Mouse (Mus musculus): ENCODE measurements around the gene Pcsk6. TPM values are rescaled to one million over a fixed set of nuclear protein-coding genes. Genes with fewer than 3 reads are reported as not detected.

The Pcsk6 gene
- polyA plus RNA-seq, 1 experiment from 2014 or later = 1.0 TPM

DNA sequence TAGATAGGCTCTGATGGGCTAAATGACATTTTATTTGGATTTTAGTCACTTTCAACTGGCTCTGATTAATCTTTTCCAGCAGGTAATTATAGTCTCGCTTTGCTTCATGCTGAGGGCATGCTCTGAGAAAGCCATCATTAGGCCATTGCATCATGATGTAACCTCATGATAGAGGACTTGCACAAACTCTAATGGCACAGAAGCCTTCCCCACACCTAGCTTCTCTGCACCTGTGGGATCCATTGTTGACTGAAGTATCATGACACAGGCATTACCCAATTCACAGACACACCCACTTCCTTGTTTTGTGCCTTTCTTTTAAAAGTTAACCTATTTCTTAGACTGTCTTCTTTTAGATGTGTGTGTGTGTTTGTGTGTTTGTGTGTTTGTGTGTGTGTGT lies 95.7 kb downstream of the Pcsk6 start:
- no peaks in the 10 kb centered on the region for H3K27me3 ChIP-seq (replicated peaks; ENCODE audit: low read depth, poor library complexity, severe bottlenecking)
- no peak overlapping the region for H3K4me3 ChIP-seq
- H3K36me3 ChIP-seq (replicated peaks) = no peaks in the 10 kb centered on the region
- no peak for DNase-seq (ENCODE audit: low spot score)
- H3K27ac ChIP-seq (replicated peaks) = no peak overlapping the region
- no peaks in the 10 kb centered on the region for H3K9me3 ChIP-seq
- H3K4me1 ChIP-seq = peaks cover 17% of the 10 kb centered on the region
- WGBS = 88% methylated on average over 1 of the region's 1 CpGs

DNA sequence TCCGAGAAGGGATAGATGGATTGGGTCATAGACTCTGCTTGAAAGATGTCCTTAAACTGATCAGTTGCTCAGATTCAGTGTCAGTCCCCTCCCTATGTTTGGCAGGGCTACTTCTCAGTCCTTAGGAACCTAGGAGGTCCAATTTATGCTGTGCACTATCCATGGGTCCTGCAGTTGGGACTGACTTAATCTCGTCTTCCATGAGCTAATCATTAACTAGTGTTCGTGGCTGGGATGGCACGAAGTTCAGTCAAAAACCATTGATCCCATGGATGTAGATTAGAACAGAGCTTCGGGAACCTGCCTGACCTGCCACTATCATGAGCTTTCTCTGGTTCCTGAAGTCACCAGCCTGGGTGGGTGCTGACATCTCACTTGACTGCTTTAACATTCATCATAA lies 96.6 kb downstream of the Pcsk6 start:
- H3K36me3 ChIP-seq (replicated peaks) = no peaks in the 10 kb centered on the region
- H3K27me3 ChIP-seq (replicated peaks; ENCODE audit: low read depth, poor library complexity, severe bottlenecking) = no peaks in the 10 kb centered on the region
- WGBS = 89% methylated on average over 5 of the region's 5 CpGs
- peaks cover 20% of the 10 kb centered on the region for H3K4me1 ChIP-seq
- no peak overlapping the region for H3K4me3 ChIP-seq
- DNase-seq (ENCODE audit: low spot score) = no peak
- H3K27ac ChIP-seq (replicated peaks) = no peak overlapping the region
- no peaks in the 10 kb centered on the region for H3K9me3 ChIP-seq

DNA sequence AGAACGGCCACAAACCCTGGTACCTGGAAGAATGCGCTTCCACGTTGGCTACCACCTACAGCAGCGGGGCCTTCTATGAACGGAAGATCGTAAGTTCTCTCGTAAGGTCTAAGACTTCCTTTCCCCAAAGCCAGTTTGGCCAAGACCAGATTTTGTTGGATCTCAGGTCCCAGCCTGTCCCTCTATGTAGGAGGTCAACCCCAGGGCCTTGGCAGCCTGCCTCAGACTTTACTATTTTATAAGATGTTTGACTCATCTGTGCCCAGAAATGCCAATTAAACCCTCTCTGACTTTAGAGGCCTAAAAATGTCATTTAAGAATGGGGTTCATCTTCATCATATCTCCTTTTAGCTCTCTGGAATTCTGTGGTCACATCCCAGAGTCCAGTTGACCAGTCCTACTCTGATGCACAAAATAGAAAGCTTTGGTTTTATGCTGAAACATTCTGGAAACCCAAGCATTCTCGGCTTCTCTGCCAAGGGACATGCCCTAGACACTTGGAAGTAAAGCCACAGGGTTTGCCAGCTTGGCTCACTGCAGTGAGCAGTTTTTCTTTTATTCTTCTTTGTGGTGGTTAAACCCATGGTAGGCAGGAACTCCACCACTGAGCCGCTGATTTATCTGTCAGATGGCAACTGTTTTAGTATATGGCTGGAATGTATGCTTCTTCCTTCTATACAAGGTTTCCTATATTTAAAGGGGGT lies 97.8 kb downstream of the Pcsk6 start:
- 96% methylated on average over 9 of the region's 9 CpGs for WGBS
- no peaks in the 10 kb centered on the region for H3K9me3 ChIP-seq
- H3K27ac ChIP-seq (replicated peaks) = no peak overlapping the region
- H3K36me3 ChIP-seq (replicated peaks) = 0 out of 2 replicates have a peak, but pooled peaks cover 5% of the 10 kb centered on the region
- DNase-seq (ENCODE audit: low spot score) = no peak
- H3K27me3 ChIP-seq (replicated peaks; ENCODE audit: low read depth, poor library complexity, severe bottlenecking) = no peaks in the 10 kb centered on the region
- peaks cover 20% of the 10 kb centered on the region for H3K4me1 ChIP-seq
- H3K4me3 ChIP-seq = no peak overlapping the region

DNA sequence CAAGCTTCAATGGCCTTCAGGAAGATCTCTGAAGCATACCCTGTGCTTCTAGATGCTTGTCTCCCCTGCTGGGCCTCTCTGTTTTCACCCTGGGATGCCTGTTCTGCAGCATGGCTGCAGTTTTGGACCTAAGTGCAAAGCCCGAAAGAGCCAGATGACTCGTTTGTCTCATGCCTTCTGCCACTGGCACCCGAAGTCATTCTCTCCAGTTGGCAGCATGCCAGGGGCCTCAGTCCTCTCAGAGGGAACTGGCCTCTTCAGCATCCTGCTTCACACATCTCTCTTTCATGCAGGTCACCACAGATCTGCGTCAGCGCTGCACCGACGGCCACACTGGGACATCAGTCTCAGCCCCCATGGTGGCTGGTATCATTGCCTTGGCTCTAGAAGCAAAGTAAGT lies 101.1 kb downstream of the Pcsk6 start:
- 93% methylated on average over 7 of the region's 7 CpGs for WGBS
- no peak overlapping the region for H3K4me3 ChIP-seq
- H3K27ac ChIP-seq (replicated peaks) = no peak overlapping the region
- H3K27me3 ChIP-seq (replicated peaks; ENCODE audit: low read depth, poor library complexity, severe bottlenecking) = no peaks in the 10 kb centered on the region
- 0 out of 2 replicates have a peak, but pooled peaks cover 5% of the 10 kb centered on the region for H3K36me3 ChIP-seq (replicated peaks)
- H3K9me3 ChIP-seq = no peaks in the 10 kb centered on the region
- 0 out of 2 replicates have a peak, but pooled peaks cover 3% of the 10 kb centered on the region for H3K4me1 ChIP-seq
- DNase-seq (ENCODE audit: low spot score) = no peak

DNA sequence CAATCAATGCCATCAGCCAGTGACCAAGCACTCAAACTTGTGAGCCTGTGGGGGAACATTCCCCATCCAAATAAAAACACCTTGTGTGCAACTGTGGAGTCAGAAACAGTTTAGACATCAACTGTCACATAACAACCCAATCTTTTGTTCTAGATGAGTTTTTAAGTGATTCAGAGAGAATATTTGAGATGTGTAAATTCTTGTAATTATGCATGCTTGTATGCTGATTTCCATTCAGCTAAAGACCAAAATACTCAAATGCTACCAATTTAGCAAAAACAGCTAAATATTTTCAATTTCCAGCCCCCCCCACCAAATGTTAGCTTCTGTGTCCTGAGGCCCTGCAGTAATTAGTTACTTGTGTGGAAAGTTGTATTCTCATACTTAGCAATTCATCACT lies 102.9 kb downstream of the Pcsk6 start:
- Histone ChIP-seq H3K36me3 (replicated peaks) (0 out of 2 replicates have a peak, but pooled peaks cover 5% of the 10 kb centered on the region), H3K9me3 (no peaks in the 10 kb centered on the region), H3K4me1 (0 out of 2 replicates have a peak, but pooled peaks cover 3% of the 10 kb centered on the region), H3K27ac (replicated peaks) (no peak overlapping the region), H3K4me3 (no peak overlapping the region), H3K27me3 (replicated peaks; ENCODE audit: low read depth, poor library complexity, severe bottlenecking) (no peaks in the 10 kb centered on the region)
- no peak for DNase-seq (ENCODE audit: low spot score)

DNA sequence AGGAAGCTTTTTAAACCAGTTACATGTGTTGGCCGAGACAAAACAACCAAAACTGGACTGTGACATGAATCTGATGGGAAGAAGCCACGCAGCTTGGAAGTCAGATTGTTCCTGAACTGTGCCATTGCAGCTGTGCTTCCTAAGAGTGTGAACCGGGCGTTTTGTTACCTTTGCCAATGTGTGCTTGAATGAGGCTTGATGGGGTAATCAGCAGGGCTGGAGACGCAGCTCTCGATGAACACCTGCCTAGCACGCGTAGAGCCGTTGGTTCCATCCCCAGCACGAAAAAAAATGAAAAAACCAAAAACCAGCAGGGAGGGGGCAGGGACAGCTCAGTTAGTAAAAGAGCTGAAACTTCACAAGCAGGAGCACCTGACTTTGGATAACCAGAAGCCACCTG lies 109.8 kb downstream of the Pcsk6 start:
- no peak overlapping the region for H3K4me3 ChIP-seq
- H3K27me3 ChIP-seq (replicated peaks; ENCODE audit: low read depth, poor library complexity, severe bottlenecking) = no peaks in the 10 kb centered on the region
- 88% methylated on average over 10 of the region's 10 CpGs for WGBS
- no peak overlapping the region for H3K27ac ChIP-seq (replicated peaks)
- H3K36me3 ChIP-seq (replicated peaks) = no peaks in the 10 kb centered on the region
- H3K4me1 ChIP-seq = peaks cover 14% of the 10 kb centered on the region
- no peaks in the 10 kb centered on the region for H3K9me3 ChIP-seq
- no peak for DNase-seq (ENCODE audit: low spot score)

DNA sequence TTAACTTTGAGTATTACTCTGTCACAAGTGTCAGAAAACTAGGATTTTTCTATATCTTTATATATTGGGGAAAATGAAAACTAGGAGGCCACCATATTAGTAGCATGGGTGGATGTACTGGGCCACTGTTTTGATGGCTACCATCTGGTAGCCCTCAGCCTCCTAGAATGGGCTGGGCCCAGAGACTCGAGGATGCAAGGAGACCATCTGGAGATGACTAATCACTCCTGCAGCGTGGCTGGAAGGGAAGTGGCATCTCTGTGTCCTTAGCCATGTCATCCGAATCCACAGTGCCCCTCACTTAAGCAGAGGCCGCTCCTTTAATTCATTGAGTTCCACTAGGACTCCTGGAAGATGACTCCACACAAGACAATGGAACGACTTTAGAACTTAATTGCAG lies 115.8 kb downstream of the Pcsk6 start:
- Histone ChIP-seq H3K36me3 (replicated peaks) (no peaks in the 10 kb centered on the region), H3K27me3 (replicated peaks; ENCODE audit: low read depth, poor library complexity, severe bottlenecking) (no peaks in the 10 kb centered on the region), H3K4me3 (no peak overlapping the region), H3K4me1 (peaks cover 32% of the 10 kb centered on the region), H3K27ac (replicated peaks) (no peak overlapping the region), H3K9me3 (no peaks in the 10 kb centered on the region)
- DNase-seq (ENCODE audit: low spot score) = no peak
- 70% methylated on average over 5 of the region's 5 CpGs for WGBS

DNA sequence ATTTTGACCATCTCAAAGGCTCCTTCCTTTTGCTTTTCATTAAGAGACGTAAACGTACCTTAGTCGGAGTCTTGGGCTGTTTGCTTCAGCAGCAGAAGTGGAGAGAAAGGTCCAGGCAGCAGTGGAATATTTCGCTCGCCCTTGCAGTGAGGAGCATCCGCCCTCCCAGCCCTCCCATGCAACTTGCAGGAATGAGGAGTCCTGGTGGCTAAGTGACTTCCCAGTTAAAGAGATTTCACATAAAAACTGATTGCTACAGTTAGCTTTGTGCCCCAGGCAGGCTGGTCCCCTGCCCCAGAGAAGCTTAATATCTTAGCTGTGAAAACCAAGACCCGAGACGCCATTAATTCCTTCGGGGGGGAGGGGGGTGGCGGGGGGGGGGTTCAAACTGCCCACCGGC lies 116.4 kb downstream of the Pcsk6 start:
- peaks cover 29% of the 10 kb centered on the region for H3K4me1 ChIP-seq
- H3K4me3 ChIP-seq = no peak overlapping the region
- H3K27ac ChIP-seq (replicated peaks) = no peak overlapping the region
- WGBS = 79% methylated on average over 11 of the region's 11 CpGs
- no peaks in the 10 kb centered on the region for H3K9me3 ChIP-seq
- H3K27me3 ChIP-seq (replicated peaks; ENCODE audit: low read depth, poor library complexity, severe bottlenecking) = no peaks in the 10 kb centered on the region
- H3K36me3 ChIP-seq (replicated peaks) = no peaks in the 10 kb centered on the region
- no peak for DNase-seq (ENCODE audit: low spot score)

DNA sequence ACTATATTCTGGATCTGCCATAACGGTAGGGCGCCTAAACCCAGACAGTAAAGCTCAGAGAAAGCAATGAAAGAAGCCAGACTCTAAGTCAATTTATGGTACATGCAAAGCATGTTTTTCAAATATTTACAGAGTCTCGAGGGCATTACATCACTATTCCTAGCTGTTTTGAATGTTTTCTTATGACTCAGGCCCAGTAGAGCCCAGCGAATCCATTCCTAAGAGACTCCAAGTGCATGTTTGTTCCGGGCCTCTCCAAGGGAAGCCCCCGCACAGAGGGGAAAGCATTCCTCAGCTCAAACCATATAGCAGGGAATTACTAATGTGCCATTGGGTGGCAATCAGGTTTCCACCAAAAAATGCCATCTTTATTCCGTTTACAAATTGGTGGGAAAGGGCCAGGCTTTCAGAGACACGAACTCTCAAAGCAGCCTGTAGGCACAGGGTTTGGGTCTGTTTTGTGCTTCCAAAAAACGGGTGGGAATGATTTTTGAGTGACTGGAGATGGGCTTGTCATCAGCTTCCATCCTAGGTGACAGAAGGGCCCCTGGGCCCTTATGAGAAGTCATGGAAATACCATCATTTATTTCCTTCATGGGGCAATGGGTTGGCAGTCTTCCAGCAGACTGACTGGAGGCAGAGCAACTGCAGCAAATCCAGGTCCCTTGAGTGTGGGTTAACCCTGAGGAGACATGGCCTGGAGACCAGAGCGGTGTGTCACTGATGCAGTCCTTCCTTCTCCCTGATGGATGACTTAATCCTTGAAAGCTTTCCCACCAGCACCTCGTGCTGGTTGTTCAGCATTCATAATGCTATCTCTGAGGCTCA lies 117.7 kb downstream of the Pcsk6 start:
- no peak overlapping the region for H3K27ac ChIP-seq (replicated peaks)
- H3K4me3 ChIP-seq = no peak overlapping the region
- 82% methylated on average over 11 of the region's 11 CpGs for WGBS
- H3K9me3 ChIP-seq = no peaks in the 10 kb centered on the region
- H3K4me1 ChIP-seq = peaks cover 29% of the 10 kb centered on the region
- H3K36me3 ChIP-seq (replicated peaks) = no peaks in the 10 kb centered on the region
- no peak for DNase-seq (ENCODE audit: low spot score)
- H3K27me3 ChIP-seq (replicated peaks; ENCODE audit: low read depth, poor library complexity, severe bottlenecking) = no peaks in the 10 kb centered on the region

DNA sequence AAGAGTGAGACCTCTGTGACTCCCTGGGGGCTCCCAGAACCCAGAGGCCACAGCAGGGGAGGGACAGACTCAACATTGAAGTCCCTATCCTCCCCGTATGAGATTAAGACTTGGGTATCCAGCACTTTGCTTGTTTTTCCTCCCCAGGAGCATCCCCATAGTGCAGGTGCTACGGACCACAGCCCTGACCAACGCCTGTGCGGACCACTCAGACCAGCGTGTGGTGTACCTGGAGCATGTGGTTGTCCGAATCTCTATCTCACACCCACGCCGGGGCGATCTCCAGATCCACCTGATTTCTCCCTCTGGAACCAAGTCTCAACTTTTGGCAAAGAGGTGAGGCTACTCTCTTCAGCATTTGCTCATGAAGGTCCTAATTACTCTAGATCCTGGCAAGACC lies 118.5 kb downstream of the Pcsk6 start:
- peaks cover 29% of the 10 kb centered on the region for H3K4me1 ChIP-seq
- H3K9me3 ChIP-seq = no peaks in the 10 kb centered on the region
- 91% methylated on average over 9 of the region's 9 CpGs for WGBS
- no peaks in the 10 kb centered on the region for H3K27me3 ChIP-seq (replicated peaks; ENCODE audit: low read depth, poor library complexity, severe bottlenecking)
- H3K27ac ChIP-seq (replicated peaks) = no peak overlapping the region; the same call in 1 of the 2 replicates
- no peak overlapping the region for H3K4me3 ChIP-seq
- DNase-seq (ENCODE audit: low spot score) = no peak
- H3K36me3 ChIP-seq (replicated peaks) = no peaks in the 10 kb centered on the region

DNA sequence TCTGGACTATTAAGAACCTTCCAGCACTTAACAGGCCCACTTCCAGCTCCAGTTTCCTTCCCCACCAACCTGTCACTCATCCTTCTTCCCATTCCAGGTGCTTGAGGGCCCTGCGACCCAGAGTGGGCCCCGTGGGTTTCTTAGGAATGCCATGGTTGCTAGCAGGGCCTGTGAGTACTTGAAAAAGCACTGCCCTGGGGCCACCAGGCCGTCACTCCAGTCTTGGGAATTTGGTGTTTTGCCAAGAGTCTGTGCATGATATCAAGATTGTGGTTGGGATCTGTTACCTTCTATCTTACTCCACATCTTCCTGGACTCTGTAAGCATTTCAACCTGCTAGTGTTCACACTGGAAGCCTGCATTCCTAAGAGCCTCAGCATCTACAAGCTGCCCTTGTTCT lies 120.5 kb downstream of the Pcsk6 start:
- Histone ChIP-seq H3K9me3 (no peaks in the 10 kb centered on the region), H3K4me1 (peaks cover 29% of the 10 kb centered on the region), H3K4me3 (no peak overlapping the region), H3K27ac (replicated peaks) (no peak overlapping the region), H3K36me3 (replicated peaks) (no peaks in the 10 kb centered on the region), H3K27me3 (replicated peaks; ENCODE audit: low read depth, poor library complexity, severe bottlenecking) (no peaks in the 10 kb centered on the region)
- whole genome bisulfite sequencing = 62% methylated on average over 3 of the region's 3 CpGs
- DNase-seq (ENCODE audit: low spot score) = peak; percentile 21

DNA sequence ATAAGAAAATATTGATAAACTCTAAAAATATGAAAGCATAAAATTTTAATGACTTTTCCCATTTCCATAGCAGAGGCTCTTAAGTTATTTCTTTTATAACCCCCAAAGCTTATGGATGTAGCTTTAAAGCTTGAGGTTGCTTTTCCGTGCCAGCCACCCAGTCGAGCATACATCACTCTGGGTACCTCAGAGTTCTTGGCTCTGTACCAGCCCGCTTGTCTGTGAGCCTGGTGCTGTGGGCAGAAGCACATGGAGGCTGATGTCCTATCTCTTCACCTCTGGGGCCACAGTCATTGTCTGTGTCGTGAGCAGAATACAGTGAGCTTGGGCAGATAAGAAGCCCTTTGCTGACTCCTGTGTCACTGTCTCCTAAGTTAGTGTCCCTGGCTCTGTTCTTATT lies 126.7 kb downstream of the Pcsk6 start:
- no peaks in the 10 kb centered on the region for H3K9me3 ChIP-seq
- no peak for DNase-seq (ENCODE audit: low spot score)
- H3K36me3 ChIP-seq (replicated peaks) = no peaks in the 10 kb centered on the region
- 96% methylated on average over 4 of the region's 4 CpGs for WGBS
- no peak overlapping the region for H3K4me3 ChIP-seq
- no peak overlapping the region for H3K27ac ChIP-seq (replicated peaks)
- H3K27me3 ChIP-seq (replicated peaks; ENCODE audit: low read depth, poor library complexity, severe bottlenecking) = no peaks in the 10 kb centered on the region
- H3K4me1 ChIP-seq = peaks cover 20% of the 10 kb centered on the region

DNA sequence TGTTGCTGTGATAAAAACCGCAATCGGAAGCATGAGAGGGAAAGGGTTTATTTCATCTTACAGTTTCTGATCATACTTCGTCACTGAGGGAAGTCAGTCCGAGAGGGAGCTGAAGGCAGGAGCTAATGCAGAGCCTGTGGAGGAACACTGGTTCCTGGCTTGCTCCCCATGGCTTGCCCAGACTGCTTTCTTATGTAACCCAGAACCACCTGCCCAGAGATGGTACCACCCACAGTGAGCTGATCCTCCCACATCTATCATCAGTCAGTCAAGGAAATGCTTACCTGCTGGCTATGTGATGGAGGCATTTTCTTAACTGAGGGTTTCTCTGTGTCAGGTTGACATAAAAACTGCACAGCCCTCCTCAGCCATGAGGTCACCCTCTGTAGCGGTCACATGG lies 127.2 kb downstream of the Pcsk6 start:
- Histone ChIP-seq H3K4me1 (peaks cover 25% of the 10 kb centered on the region), H3K27me3 (replicated peaks; ENCODE audit: low read depth, poor library complexity, severe bottlenecking) (no peaks in the 10 kb centered on the region), H3K4me3 (no peak overlapping the region), H3K9me3 (no peaks in the 10 kb centered on the region), H3K36me3 (replicated peaks) (no peaks in the 10 kb centered on the region), H3K27ac (replicated peaks) (no peak overlapping the region)
- 92% methylated on average over 5 of the region's 5 CpGs for WGBS
- DNase-seq (ENCODE audit: low spot score) = no peak
